Comparison of ENCODE assay signal across 3 mouse cellular contexts in genomic region chr5:105148062-105148461, GRCm38 (mm10). TPM values are rescaled to one million over a fixed set of nuclear protein-coding genes. Genes with fewer than 3 reads are reported as not detected.
"Had no signal": no experiment of that assay in that cellular context is flagged by ENCODE, and none has a peak within 500 bp of the region (broad histone marks: within the 10 kb centered on the region; RNA-seq: fewer than 3 reads in every experiment).

No protein-coding gene starts in this region.

RNA-seq across cellular contexts. Expression of gene Gbp8, which starts 8.7 kb away (rescaled TPM):
- total RNA-seq: layer of hippocampus, postnatal 25 days; layer of hippocampus, postnatal 36 days; left cerebral cortex, adult 2 months had no signal
